Mouse (Mus musculus) olfactory bulb, adult 2 months (tissue): ENCODE measurements around the gene Cxadr.

Experiments
- CTCF ChIP-seq: fragments of 200-500 bp; IDR thresholded peaks from 2 replicates; pipeline ENCODE4 v1.5.1; 2012; ENCODE audit warnings: low read depth, mild to moderate bottlenecking, low read length, moderate library complexity; ENCODE audit not compliant: insufficient read depth
- POLR2A ChIP-seq: fragments of 200-500 bp; IDR thresholded peaks from 2 replicates; pipeline ENCODE4 v1.6.1; 2012; ENCODE audit warnings: mild to moderate bottlenecking, low read depth, low read length, moderate library complexity; ENCODE audit not compliant: insufficient read depth

GRCm38 (mm10) chr16:78378493-78378892 is 77.2 kb downstream of the Cxadr start:
- no peak for TF ChIP-seq CTCF
- no peak for TF ChIP-seq POLR2A
